Mouse (Mus musculus): ENCODE data around the gene Ttn.

The Ttn gene

GRCm38 (mm10) chr2:76962045-76962432, 20.3 kb downstream of the Ttn start:
- no peak for DNase-seq (ENCODE audit: low spot score in 2 of 2)

- DNase-seq (ENCODE audit: low spot score in 2 of 2), result no peak
Measured at GRCm38 (mm10) chr2:76961420-76962044, 20.8 kb downstream of the Ttn start.

GRCm38 (mm10) chr2:76949774-76950173, 32.6 kb downstream of the Ttn start:
- DNase-seq (ENCODE audit: low spot score in 2 of 2), result no peak

GRCm38 (mm10) chr2:76938515-76938914, 43.8 kb downstream of the Ttn start:
- DNase-seq (ENCODE audit: low spot score in 2 of 2), result no peak

- DNase-seq (ENCODE audit: low spot score in 2 of 2), result peak; percentile 27 to 67
Measured at GRCm38 (mm10) chr2:76929718-76930117, 52.6 kb downstream of the Ttn start.

- no peak for DNase-seq (ENCODE audit: low spot score in 2 of 2)
Measured at GRCm38 (mm10) chr2:76928816-76929215, 53.5 kb downstream of the Ttn start.

GRCm38 (mm10) chr2:76928298-76928697, 54.0 kb downstream of the Ttn start:
- DNase-seq (ENCODE audit: low spot score in 2 of 2), result no peak

DNA sequence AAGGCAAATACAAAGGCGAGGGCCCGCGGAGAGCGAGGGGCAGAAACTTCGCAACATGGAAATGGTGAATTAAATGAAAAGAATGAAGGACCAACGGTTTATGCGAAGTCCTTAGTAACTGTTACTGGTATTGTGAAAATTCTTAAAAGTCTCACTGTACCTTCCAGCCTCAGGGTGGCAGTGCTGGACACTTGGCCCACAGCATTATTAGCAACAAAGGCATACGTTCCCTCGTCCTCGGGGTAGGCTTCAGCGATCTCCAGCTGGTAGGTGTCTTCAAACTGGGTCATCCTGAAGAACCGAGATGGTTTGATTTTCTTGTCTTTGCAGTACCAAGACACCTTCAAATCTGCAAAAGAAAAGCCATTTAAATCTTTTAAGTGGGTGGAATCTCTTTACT, 55.4 kb downstream of the Ttn start:
- DNase-seq (ENCODE audit: low spot score in 2 of 2), result no peak

DNA sequence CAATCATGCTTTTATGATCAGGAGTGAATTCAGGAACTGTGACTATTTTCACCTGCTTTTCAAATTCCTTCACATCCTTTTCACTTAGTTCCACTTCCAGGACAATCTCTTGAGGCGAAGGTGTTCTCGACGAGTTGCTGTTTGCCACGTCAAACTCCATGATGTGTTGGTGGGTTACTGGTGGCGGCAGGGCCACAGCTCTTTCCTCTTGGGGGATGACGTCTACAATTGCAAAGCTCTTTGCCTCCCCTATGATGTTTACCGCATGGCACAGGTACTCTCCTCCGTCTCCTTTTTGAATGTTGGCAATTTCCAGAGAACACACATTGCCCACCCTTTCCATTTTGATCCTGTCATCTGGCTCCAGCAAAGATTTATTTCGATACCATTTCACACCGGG, 67.4 kb downstream of the Ttn start:
- no peak for DNase-seq (ENCODE audit: low spot score in 2 of 2)

- no peak for DNase-seq (ENCODE audit: low spot score in 2 of 2)
Measured at GRCm38 (mm10) chr2:76908705-76909457, 73.5 kb downstream of the Ttn start.

GRCm38 (mm10) chr2:76903351-76903750, 79.0 kb downstream of the Ttn start:
- DNase-seq (ENCODE audit: low spot score in 2 of 2), result no peak

DNA sequence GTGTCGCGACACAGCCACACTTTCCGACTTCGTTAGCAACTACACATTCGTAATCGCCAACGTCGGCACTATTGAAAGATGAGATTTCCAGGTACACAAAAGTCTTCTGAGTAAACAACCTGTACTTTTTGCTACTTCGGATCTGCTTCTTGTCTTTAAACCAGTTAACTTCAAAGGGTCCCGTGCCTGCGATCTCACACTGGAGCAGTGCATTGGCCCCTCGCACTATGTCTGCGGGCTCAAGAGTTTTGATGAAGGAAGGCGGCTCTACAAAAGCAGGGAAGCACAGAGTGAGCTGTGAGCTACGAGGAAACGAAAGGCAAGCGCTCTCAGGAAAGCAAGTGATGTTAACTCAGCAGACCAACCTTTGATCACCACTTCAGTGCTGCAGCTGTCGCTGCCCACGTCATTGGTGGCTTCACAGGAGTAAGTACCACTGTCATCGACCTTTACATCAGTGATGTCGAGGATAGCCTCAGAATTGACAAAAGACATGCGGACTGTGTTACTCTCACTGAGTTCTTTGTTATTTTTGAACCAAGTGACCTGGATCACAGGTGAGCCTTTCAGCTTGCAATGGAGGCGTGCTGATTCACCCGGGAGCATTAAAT, 80.8 kb downstream of the Ttn start:
- DNase-seq (ENCODE audit: low spot score in 2 of 2), result no peak

DNA sequence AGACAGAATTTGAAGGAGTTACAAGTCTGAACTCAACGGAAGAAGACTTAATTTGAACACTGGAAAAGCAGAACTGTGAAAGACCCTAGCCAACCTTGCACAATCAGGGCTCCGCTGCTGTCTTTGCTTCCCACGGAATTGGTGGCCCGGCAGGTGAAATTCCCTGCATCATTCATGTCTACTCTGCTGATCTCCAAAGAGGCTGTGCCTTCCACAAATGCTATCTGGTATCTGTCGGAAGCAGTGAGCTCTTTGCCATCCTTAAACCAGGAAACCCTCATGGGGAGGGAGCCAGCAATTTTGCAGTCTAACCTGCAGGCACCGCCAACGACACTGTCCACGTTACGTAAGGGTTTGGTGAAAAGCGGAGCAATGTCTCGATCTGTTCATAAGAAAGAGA, 82.5 kb downstream of the Ttn start:
- no peak for DNase-seq (ENCODE audit: low spot score in 2 of 2)

GRCm38 (mm10) chr2:76896990-76897389, 85.4 kb downstream of the Ttn start:
- no peak for DNase-seq (ENCODE audit: low spot score in 2 of 2)

GRCm38 (mm10) chr2:76895327-76895726, 87.0 kb downstream of the Ttn start:
- DNase-seq (ENCODE audit: low spot score in 2 of 2), result no peak

DNA sequence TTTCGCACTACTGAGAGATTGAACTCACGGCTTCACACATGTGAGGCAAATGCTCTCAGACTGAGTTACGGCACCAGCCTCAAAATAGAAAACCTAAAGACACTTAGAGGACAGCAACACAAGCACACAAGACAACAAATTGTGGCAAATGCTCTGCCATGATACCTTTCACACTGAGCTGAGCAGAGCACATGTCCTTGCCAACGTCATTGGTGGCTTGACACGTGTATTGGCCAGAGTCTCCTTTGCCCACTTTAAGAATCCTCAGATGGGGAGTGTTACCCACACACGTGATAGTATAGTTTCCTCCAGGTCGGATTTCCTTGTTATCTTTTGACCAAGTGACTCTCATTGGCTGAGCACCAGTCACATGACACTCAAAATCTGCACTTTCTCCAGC, 93.6 kb downstream of the Ttn start:
- DNase-seq (ENCODE audit: low spot score in 2 of 2), result no peak

- DNase-seq (ENCODE audit: low spot score in 2 of 2), result no peak
Measured at GRCm38 (mm10) chr2:76885855-76886254, 96.5 kb downstream of the Ttn start.

GRCm38 (mm10) chr2:76881406-76881805, 100.9 kb downstream of the Ttn start:
- DNase-seq (ENCODE audit: low spot score in 2 of 2), result no peak

GRCm38 (mm10) chr2:76875587-76875986, 106.8 kb downstream of the Ttn start:
- no peak for DNase-seq (ENCODE audit: low spot score in 2 of 2)

DNA sequence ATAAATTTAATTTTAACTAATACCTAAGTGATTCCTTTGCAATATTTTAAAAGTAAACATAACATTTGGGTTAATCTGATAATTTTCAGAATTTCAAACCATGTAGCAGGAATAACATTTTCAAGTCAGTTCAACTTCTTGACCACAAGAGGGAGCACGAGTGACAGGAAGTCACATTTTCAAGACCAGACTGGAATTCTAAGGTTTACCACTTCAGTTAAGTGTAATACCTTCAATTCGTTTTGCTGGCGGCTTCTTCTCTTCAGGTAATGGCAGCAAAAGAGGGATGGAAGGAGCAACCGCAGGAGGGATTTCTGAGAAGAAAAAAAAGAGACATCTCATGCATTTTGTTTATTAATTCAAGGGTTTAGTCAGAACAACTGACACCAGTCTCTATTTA, 115.4 kb downstream of the Ttn start:
- no peak for DNase-seq (ENCODE audit: low spot score in 2 of 2)

DNA sequence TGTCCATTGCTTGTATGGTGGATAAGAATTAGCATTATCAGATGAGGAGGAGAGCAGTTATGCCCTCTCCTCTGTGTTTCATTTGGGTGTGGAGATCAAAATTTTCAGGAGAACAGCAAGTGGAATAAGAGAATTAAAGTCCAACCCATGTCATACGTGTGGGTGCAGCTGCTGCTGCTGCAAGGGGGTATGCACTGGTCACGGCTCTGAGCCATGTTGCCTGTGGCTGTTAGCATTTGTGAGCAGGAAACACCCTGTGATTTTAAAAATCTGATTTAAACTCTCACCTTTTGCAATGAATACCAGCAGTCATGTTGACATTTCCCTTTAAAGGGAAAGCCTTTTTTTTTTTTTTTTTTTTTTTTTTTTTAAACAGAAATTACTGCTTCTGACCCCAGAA, 116.8 kb downstream of the Ttn start:
- DNase-seq (ENCODE audit: low spot score in 2 of 2), result no peak

- no peak for DNase-seq (ENCODE audit: low spot score in 2 of 2)
Measured at GRCm38 (mm10) chr2:76861327-76861726, 121.0 kb downstream of the Ttn start.

- no peak for DNase-seq (ENCODE audit: low spot score in 2 of 2)
Measured at GRCm38 (mm10) chr2:76850066-76850465, 132.3 kb downstream of the Ttn start.
